Mouse (Mus musculus) embryonic facial prominence, embryonic 12.5 days (tissue): Measurements from ENCODE around the gene Ppa2. TPM values are rescaled to one million over a fixed set of nuclear protein-coding genes. Genes with fewer than 3 reads are reported as not detected.

Experiments
- ATAC-seq: fragments of 200-750 bp; cut with Nextera tagmentation; 2 replicates; pipeline ENCODE4 v1.8.0; 2017; ENCODE audit not compliant: insufficient number of reproducible peaks, insufficient read depth, low FRiP score, low TSS enrichment
- H3K27ac ChIP-seq: fragments of 300-500 bp; sonication (generic); 2 replicates; pipeline ENCODE4 v1.5.1; 2016; ENCODE audit warnings: mild to moderate bottlenecking
- H3K27me3 ChIP-seq: fragments of 300-500 bp; sonication (generic); 2 replicates; pipeline ENCODE4 v1.6.1; 2016; ENCODE audit warnings: mild to moderate bottlenecking, moderate library complexity
- H3K36me3 ChIP-seq: fragments of 300-500 bp; sonication (generic); 2 replicates; pipeline ENCODE4 v1.6.1; 2016; ENCODE audit warnings: mild to moderate bottlenecking
- H3K4me1 ChIP-seq: fragments of 300-500 bp; sonication (generic); 2 replicates; pipeline ENCODE4 v1.6.1; 2016
- H3K4me2 ChIP-seq: fragments of 300-500 bp; sonication (generic); replicated peaks from 2 replicates; pipeline ENCODE4 v1.6.1; 2016; ENCODE audit warnings: mild to moderate bottlenecking, moderate library complexity
- H3K4me3 ChIP-seq: fragments of 300-500 bp; sonication (generic); 2 replicates; pipeline ENCODE4 v1.5.1; 2016; ENCODE audit warnings: mild to moderate bottlenecking
- H3K9ac ChIP-seq: fragments of 300-500 bp; sonication (generic); 2 replicates; pipeline ENCODE4 v1.6.1; 2016; ENCODE audit warnings: mild to moderate bottlenecking, moderate library complexity
- H3K9me3 ChIP-seq: fragments of 300-500 bp; sonication (generic); 2 replicates; pipeline ENCODE4 v1.6.1; 2016; ENCODE audit warnings: mild to moderate bottlenecking, moderate library complexity
- WGBS: fragments of 180-500 bp; shearing (Covaris S2); methylation state at CpG from one replicate; pipeline ENCODE4 v1.1.7; 2016; 5-methylcytosine and 5-hydroxymethylcytosine counted together
- polyA plus RNA-seq: library from polyadenylated mRNA; unstranded; fragments of >200 nt; fragmentation: Nextera tagmentation; extraction: Ambion mirVana; gene quantifications from 2 replicates; pipeline ENCODE4 v1.2.1, GENCODE M21; 2016

Ppa2 gene
- polyA plus RNA-seq, 1 experiment from 2014 or later: 88.8 TPM

- no peaks in the 10 kb centered on the region for H3K4me1 ChIP-seq
These were observed 84.6 kb downstream of the Ppa2 start for GRCm38 (mm10) chr3:133394531-133394930.

GRCm38 (mm10) chr3:133403849-133404248 is 93.9 kb downstream of the Ppa2 start:
- no peaks in the 10 kb centered on the region for H3K36me3 ChIP-seq
- H3K4me3 ChIP-seq: no peak overlapping the region
- WGBS: 85% methylated on average over 4 of the region's 4 CpGs
- no peak for ATAC-seq
- H3K4me1 ChIP-seq: no peaks in the 10 kb centered on the region
- no peak overlapping the region for H3K4me2 ChIP-seq
- H3K9me3 ChIP-seq: no peaks in the 10 kb centered on the region
- no peak overlapping the region for H3K27ac ChIP-seq
- no peaks in the 10 kb centered on the region for H3K27me3 ChIP-seq
- no peak overlapping the region for H3K9ac ChIP-seq

More at GRCm38 (mm10) chr3:133394531-133394930, 84.6 kb downstream of the Ppa2 start:
- Histone ChIP-seq H3K4me2 (no peak overlapping the region), H3K27ac (no peak overlapping the region), H3K4me3 (no peak overlapping the region), H3K27me3 (no peaks in the 10 kb centered on the region), H3K36me3 (no peaks in the 10 kb centered on the region), H3K9ac (no peak overlapping the region), H3K9me3 (no peaks in the 10 kb centered on the region)
- WGBS: 77% methylated on average over 2 of the region's 2 CpGs
- ATAC-seq: no peak

GRCm38 (mm10) chr3:133405636-133406035 is 95.7 kb downstream of the Ppa2 start:
- Histone ChIP-seq H3K4me1 (no peaks in the 10 kb centered on the region), H3K9me3 (no peaks in the 10 kb centered on the region), H3K27me3 (no peaks in the 10 kb centered on the region), H3K27ac (no peak overlapping the region), H3K36me3 (no peaks in the 10 kb centered on the region), H3K4me2 (no peak overlapping the region), H3K9ac (no peak overlapping the region), H3K4me3 (no peak overlapping the region)
- WGBS: 88% methylated on average over 3 of the region's 3 CpGs
- no peak for ATAC-seq

- Histone ChIP-seq H3K9ac (no peak overlapping the region), H3K27ac (no peak overlapping the region), H3K36me3 (no peaks in the 10 kb centered on the region), H3K9me3 (no peaks in the 10 kb centered on the region), H3K27me3 (no peaks in the 10 kb centered on the region), H3K4me2 (no peak overlapping the region), H3K4me3 (no peak overlapping the region), H3K4me1 (no peaks in the 10 kb centered on the region)
- no peak for ATAC-seq
- WGBS: 87% methylated on average over 5 of the region's 5 CpGs
These were observed 96.3 kb downstream of the Ppa2 start for GRCm38 (mm10) chr3:133406248-133406647.

GRCm38 (mm10) chr3:133411123-133411675 is 101.3 kb downstream of the Ppa2 start:
- no peak overlapping the region for H3K9ac ChIP-seq
- no peaks in the 10 kb centered on the region for H3K4me1 ChIP-seq
- WGBS: 80% methylated on average over 4 of the region's 4 CpGs
- no peaks in the 10 kb centered on the region for H3K9me3 ChIP-seq
- no peak for ATAC-seq
- H3K27ac ChIP-seq: no peak overlapping the region
- no peaks in the 10 kb centered on the region for H3K36me3 ChIP-seq
- no peak overlapping the region for H3K4me2 ChIP-seq
- no peaks in the 10 kb centered on the region for H3K27me3 ChIP-seq
- H3K4me3 ChIP-seq: no peak overlapping the region

GRCm38 (mm10) chr3:133411768-133412167 is 101.9 kb downstream of the Ppa2 start:
- H3K36me3 ChIP-seq: no peaks in the 10 kb centered on the region
- no peaks in the 10 kb centered on the region for H3K4me1 ChIP-seq
- no peaks in the 10 kb centered on the region for H3K9me3 ChIP-seq
- WGBS: 86% methylated on average over 8 of the region's 8 CpGs
- no peak overlapping the region for H3K27ac ChIP-seq
- ATAC-seq: no peak
- no peak overlapping the region for H3K4me2 ChIP-seq
- H3K4me3 ChIP-seq: no peak overlapping the region
- H3K9ac ChIP-seq: no peak overlapping the region
- H3K27me3 ChIP-seq: no peaks in the 10 kb centered on the region

- H3K9ac ChIP-seq: no peak overlapping the region
- H3K9me3 ChIP-seq: no peaks in the 10 kb centered on the region
- WGBS: 90% methylated on average over 4 of the region's 4 CpGs
- no peaks in the 10 kb centered on the region for H3K27me3 ChIP-seq
- no peak overlapping the region for H3K27ac ChIP-seq
- ATAC-seq: no peak
- H3K36me3 ChIP-seq: no peaks in the 10 kb centered on the region
- no peak overlapping the region for H3K4me2 ChIP-seq
- no peaks in the 10 kb centered on the region for H3K4me1 ChIP-seq
- no peak overlapping the region for H3K4me3 ChIP-seq
These were observed 104.8 kb downstream of the Ppa2 start for GRCm38 (mm10) chr3:133414747-133415146.

- Histone ChIP-seq H3K9ac (no peak overlapping the region), H3K4me2 (no peak overlapping the region), H3K4me1 (no peaks in the 10 kb centered on the region), H3K27me3 (no peaks in the 10 kb centered on the region), H3K36me3 (no peaks in the 10 kb centered on the region), H3K9me3 (no peaks in the 10 kb centered on the region), H3K4me3 (no peak overlapping the region), H3K27ac (no peak overlapping the region)
- ATAC-seq: no peak
These were observed 113.2 kb downstream of the Ppa2 start for GRCm38 (mm10) chr3:133423073-133423472.

Other genes starting within 250 kb of the Ppa2 start
- 24.4 and 25.2 TPM in 2 replicates for gene Ints12, start 218.3 kb upstream of the Ppa2 start, polyA plus RNA-seq
- 8.5 and 9.1 TPM in 2 replicates for gene Gstcd, start 218.1 kb upstream of the Ppa2 start, polyA plus RNA-seq
- 0.11 and 0.23 TPM in 2 replicates for gene Arhgef38, start 75.2 kb upstream of the Ppa2 start, polyA plus RNA-seq
- gene Tet2, start 235.0 kb downstream of the Ppa2 start, polyA plus RNA-seq: 21.8 and 22.4 TPM in 2 replicates